8 mouse cellular contexts compared by ENCODE assay signal in the genomic region with DNA sequence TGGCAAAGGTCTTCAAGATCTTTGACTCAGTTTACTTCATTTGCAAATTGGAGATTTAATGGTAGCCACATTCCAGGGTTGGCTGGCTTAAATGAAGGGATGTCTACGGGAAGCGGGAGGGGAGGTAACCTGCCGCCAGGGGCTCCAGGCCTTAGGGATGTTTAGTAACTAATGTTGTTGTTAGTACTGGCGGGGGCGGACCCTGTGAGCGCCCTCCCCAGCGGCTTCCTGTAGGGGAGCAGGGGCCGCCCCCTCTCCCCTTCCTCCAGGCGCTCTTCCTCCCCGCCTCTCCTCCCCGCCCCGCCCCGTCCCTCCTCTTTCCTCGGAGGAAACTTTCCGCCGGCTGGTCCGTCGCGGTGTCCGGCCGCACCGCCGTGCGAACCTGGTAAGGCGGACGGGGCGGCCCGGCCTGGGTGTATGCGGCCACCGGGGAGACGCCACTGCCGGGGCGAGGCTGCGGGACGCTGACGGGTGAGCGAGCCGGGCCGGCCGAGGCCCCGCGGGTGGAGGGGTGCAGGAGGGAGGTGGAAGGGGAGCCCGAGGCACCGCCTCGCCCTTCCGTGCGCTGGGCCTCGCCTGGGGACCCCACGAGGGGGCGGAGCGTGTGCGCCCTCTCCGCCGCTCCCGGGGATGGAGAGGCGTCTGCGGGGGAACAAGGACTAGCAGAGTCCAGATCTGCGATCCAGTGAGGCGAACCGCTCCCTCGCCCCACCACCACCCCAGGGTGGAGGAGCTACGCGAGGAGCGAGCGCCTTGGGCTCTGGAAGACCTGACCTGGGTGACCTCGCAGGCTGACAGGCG. TPM values are rescaled to one million over a fixed set of nuclear protein-coding genes. Genes with fewer than 3 reads are reported as not detected.
A peak's percentile ranks its signal among the peaks of the same experiment; 100 is the strongest.
DNase-seq lines count a peak whose midpoint lies in the region; ATAC-seq lines count a peak whose summit lies in the region.

No protein-coding gene starts in this region.

- under 1% methylated on average over 56 of the region's 67 CpGs for WGBS in embryonic facial prominence, embryonic 13.5 days
- WGBS in heart, embryonic 13.5 days = under 1% methylated on average over 60 of the region's 67 CpGs
- WGBS in kidney, embryonic 16.5 days = under 1% methylated on average over 44 of the region's 67 CpGs

- H3K9me3 ChIP-seq in embryonic facial prominence, embryonic 13.5 days = no peaks in the 10 kb centered on the region
- H3K9me3 ChIP-seq in heart, embryonic 13.5 days = no peaks in the 10 kb centered on the region
- H3K9me3 ChIP-seq in kidney, embryonic 16.5 days (ENCODE audit: low read length) = no peaks in the 10 kb centered on the region

- peak overlapping the region; percentile 98 for H3K4me2 ChIP-seq in embryonic facial prominence, embryonic 13.5 days
- peak overlapping the region; percentile 78 for H3K4me2 ChIP-seq in heart, embryonic 13.5 days
- peak overlapping the region; percentile 76 for H3K4me2 ChIP-seq in kidney, embryonic 16.5 days (replicated peaks; ENCODE audit: low read depth, low read length)

- H3K9ac ChIP-seq in embryonic facial prominence, embryonic 13.5 days = peak overlapping the region; percentile 88
- peak overlapping the region; percentile 87 for H3K9ac ChIP-seq in heart, embryonic 13.5 days
- peak overlapping the region; percentile 89 for H3K9ac ChIP-seq in kidney, embryonic 16.5 days (replicated peaks; ENCODE audit: low read length)

- H3K36me3 ChIP-seq in embryonic facial prominence, embryonic 13.5 days = peaks cover 24% of the 10 kb centered on the region
- H3K36me3 ChIP-seq in heart, embryonic 13.5 days = peaks cover 19% of the 10 kb centered on the region
- H3K36me3 ChIP-seq in kidney, embryonic 16.5 days (ENCODE audit: insufficient read depth, low read length) = peaks cover 7% of the 10 kb centered on the region; the same call in 1 of the 2 replicates

- peak overlapping the region; percentile 94 for H3K27ac ChIP-seq in embryonic facial prominence, embryonic 13.5 days
- H3K27ac ChIP-seq in heart, embryonic 13.5 days (replicated peaks) = peak overlapping the region; percentile 93
- peak overlapping the region; percentile 95 for H3K27ac ChIP-seq in kidney, embryonic 16.5 days (ENCODE audit: low read length)

- peak; percentile 69 for DNase-seq in T-cell, adult 2 months (ENCODE audit: low spot score)
- peak; percentile 82 to 92 for DNase-seq in lung, postnatal 4 days
- DNase-seq in skeletal muscle tissue, adult 2 months (ENCODE audit: low read depth, low spot score) = peak; percentile 62
- no peak for DNase-seq in cerebellum, adult 9-10 months
- no peak for DNase-seq in c-Kit-positive CD71-positive TER-119-positive erythroid progenitor cells, embryonic 14.5 days (ENCODE audit: low spot score)

- peak; percentile 33 for ATAC-seq in embryonic facial prominence, embryonic 13.5 days (ENCODE audit: insufficient number of reproducible peaks, insufficient read depth, low FRiP score, low TSS enrichment, low read depth)
- peak; percentile 34; the same call in 1 of the 2 replicates for ATAC-seq in heart, embryonic 13.5 days (ENCODE audit: extremely low read depth, insufficient number of reproducible peaks, low FRiP score, low TSS enrichment)
- peak; percentile 66 for ATAC-seq in kidney, embryonic 16.5 days (ENCODE audit: low FRiP score, low TSS enrichment)

- H3K4me3 ChIP-seq in embryonic facial prominence, embryonic 13.5 days = peak overlapping the region; percentile 77
- H3K4me3 ChIP-seq in heart, embryonic 13.5 days = peak overlapping the region; percentile 69
- H3K4me3 ChIP-seq in kidney, embryonic 16.5 days (ENCODE audit: low read length) = peak overlapping the region; percentile 75

- peaks cover 47% of the 10 kb centered on the region for H3K4me1 ChIP-seq in embryonic facial prominence, embryonic 13.5 days
- peaks cover 50% of the 10 kb centered on the region for H3K4me1 ChIP-seq in heart, embryonic 13.5 days
- peaks cover 56% of the 10 kb centered on the region for H3K4me1 ChIP-seq in kidney, embryonic 16.5 days (ENCODE audit: insufficient read depth, low read length)

- H3K27me3 ChIP-seq in embryonic facial prominence, embryonic 13.5 days = no peaks in the 10 kb centered on the region
- peaks cover 25% of the 10 kb centered on the region for H3K27me3 ChIP-seq in heart, embryonic 13.5 days (replicated peaks)
- H3K27me3 ChIP-seq in kidney, embryonic 16.5 days (ENCODE audit: insufficient read depth, low read length) = no peaks in the 10 kb centered on the region

RNA-seq across cellular contexts. Expression of a gene that starts 0.8 kb away (rescaled TPM):
- polyA plus RNA-seq in embryonic facial prominence, embryonic 13.5 days (2015; fragmentation: Nextera tagmentation; extraction: Ambion mirVana) = 70.2 and 78.2 TPM in 2 replicates
- polyA plus RNA-seq in heart, embryonic 13.5 days (2015; fragmentation: Nextera tagmentation; extraction: Ambion mirVana) = 30.9 and 34.2 TPM in 2 replicates
- 99.9 and 103 TPM in 2 replicates for polyA plus RNA-seq in kidney, embryonic 16.5 days (2015; fragmentation: Nextera tagmentation; extraction: Ambion mirVana)

RNA-seq across cellular contexts. Expression of a gene that starts 14.9 kb away (rescaled TPM):
- 8.6 and 10.3 TPM in 2 replicates for polyA plus RNA-seq in embryonic facial prominence, embryonic 13.5 days (2015; fragmentation: Nextera tagmentation; extraction: Ambion mirVana)
- 2.8 and 3.0 TPM in 2 replicates for polyA plus RNA-seq in heart, embryonic 13.5 days (2015; fragmentation: Nextera tagmentation; extraction: Ambion mirVana)
- polyA plus RNA-seq in kidney, embryonic 16.5 days (2015; fragmentation: Nextera tagmentation; extraction: Ambion mirVana) = 9.1 and 10.5 TPM in 2 replicates

RNA-seq across cellular contexts. Expression of a gene that starts 44.6 kb away (rescaled TPM):
- polyA plus RNA-seq in embryonic facial prominence, embryonic 13.5 days (2015; fragmentation: Nextera tagmentation; extraction: Ambion mirVana) = 34.9 and 36.6 TPM in 2 replicates
- polyA plus RNA-seq in heart, embryonic 13.5 days (2015; fragmentation: Nextera tagmentation; extraction: Ambion mirVana) = 26.4 and 26.6 TPM in 2 replicates
- 43.9 and 44.5 TPM in 2 replicates for polyA plus RNA-seq in kidney, embryonic 16.5 days (2015; fragmentation: Nextera tagmentation; extraction: Ambion mirVana)

RNA-seq across cellular contexts. Expression of a gene that starts 51.9 kb away (rescaled TPM):
- 46.7 and 50.3 TPM in 2 replicates for polyA plus RNA-seq in embryonic facial prominence, embryonic 13.5 days (2015; fragmentation: Nextera tagmentation; extraction: Ambion mirVana)
- polyA plus RNA-seq in heart, embryonic 13.5 days (2015; fragmentation: Nextera tagmentation; extraction: Ambion mirVana) = 35.2 and 48.6 TPM in 2 replicates
- 55.3 and 59.3 TPM in 2 replicates for polyA plus RNA-seq in kidney, embryonic 16.5 days (2015; fragmentation: Nextera tagmentation; extraction: Ambion mirVana)

RNA-seq across cellular contexts. Expression of a gene that starts 54.2 kb away (rescaled TPM):
- polyA plus RNA-seq in embryonic facial prominence, embryonic 13.5 days (2015; fragmentation: Nextera tagmentation; extraction: Ambion mirVana) = 248 and 262 TPM in 2 replicates
- polyA plus RNA-seq in heart, embryonic 13.5 days (2015; fragmentation: Nextera tagmentation; extraction: Ambion mirVana) = 127 and 134 TPM in 2 replicates
- polyA plus RNA-seq in kidney, embryonic 16.5 days (2015; fragmentation: Nextera tagmentation; extraction: Ambion mirVana) = 210 and 218 TPM in 2 replicates

Comparison
In these comparisons a context has a peak if more than half of its experiments do, and no peak if none do; other contexts are left out.
1. DNase-seq: peak in T-cell, adult 2 months (single experiment), lung, postnatal 4 days (2 of 2) and skeletal muscle tissue, adult 2 months (single experiment); none in cerebellum, adult 9-10 months (single experiment) and c-Kit-positive CD71-positive TER-119-positive erythroid progenitor cells, embryonic 14.5 days (single experiment).
2. Peak in every context shown above with its lines, with median percentiles within 50 percentile points of each other: ATAC-seq, H3K27ac ChIP-seq, H3K4me2 ChIP-seq, H3K4me3 ChIP-seq and H3K9ac ChIP-seq.